Mouse (Mus musculus): ENCODE measurements around the gene Tnrc6b.

DNA sequence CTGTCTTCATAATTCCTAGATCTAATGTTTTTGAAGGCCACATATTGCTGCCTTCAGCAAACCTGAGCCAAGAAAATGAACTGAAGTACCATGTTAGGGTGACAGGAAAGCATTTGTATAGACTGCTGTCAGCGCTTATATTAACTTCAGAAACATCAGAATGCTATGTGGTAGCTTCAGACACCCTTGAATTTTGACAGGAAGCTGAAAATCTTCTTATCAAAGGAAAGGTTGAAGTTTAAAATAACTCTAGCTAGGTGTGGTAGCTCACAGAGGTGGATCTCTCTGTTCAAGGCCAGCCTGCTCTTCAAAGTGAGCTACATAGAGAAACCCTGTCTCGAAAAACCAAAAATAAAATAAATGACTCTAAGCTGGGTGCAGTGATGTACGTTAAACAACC lies 181.2 kb downstream of the Tnrc6b start:
- no peak for TF ChIP-seq CTCF (IDR thresholded peaks at IDR 0.05; ENCODE audit: low read depth)
- TF ChIP-seq EP300 (IDR thresholded peaks at IDR 0.05; ENCODE audit: low read depth) = no peak
